Mouse (Mus musculus) G1E (cell line): ENCODE measurements around the gene Auts2.

ENCODE experiments used
- CTCF ChIP-seq: IDR thresholded peaks from 2 replicates; pipeline ENCODE4 v1.5.1; 2012; ENCODE audit warnings: low read depth, low read length, inconsistent platforms, mixed read lengths
- GATA1 ChIP-seq: IDR thresholded peaks from 2 replicates; pipeline ENCODE4 v1.6.1; 2012; ENCODE audit warnings: borderline replicate concordance, low read length, inconsistent platforms, mixed read lengths
- GATA2 ChIP-seq: IDR thresholded peaks from 2 replicates; pipeline ENCODE4 v1.6.1; 2012; ENCODE audit warnings: low read depth, low read length, inconsistent platforms, borderline replicate concordance
- POLR2AphosphoS5 ChIP-seq: IDR thresholded peaks from 2 replicates; pipeline ENCODE4 v1.6.1; 2012; ENCODE audit warnings: low read depth, low read length, inconsistent platforms; ENCODE audit not compliant: insufficient replicate concordance

- TF ChIP-seq CTCF, result no peak
- TF ChIP-seq GATA1, result no peak
- no peak for TF ChIP-seq GATA2
- TF ChIP-seq POLR2AphosphoS5, result no peak
Measured at GRCm38 (mm10) chr5:131544381-131544780, 998.8 kb downstream of the Auts2 start.
